Mouse (Mus musculus) ES-E14 (cell line): Measurements from ENCODE around the gene Ociad2. TPM values are rescaled to one million over a fixed set of nuclear protein-coding genes. Genes with fewer than 3 reads are reported as not detected.

ENCODE experiments used
- DNase-seq: peaks from one replicate; pipeline ENCODE4 v3.0.0-alpha.2; 2013; ENCODE audit warnings: low read depth, low spot score
- H3K27ac ChIP-seq: 2 replicates; pipeline ENCODE4 v1.5.1; 2012; ENCODE audit warnings: low read depth, mild to moderate bottlenecking, low read length, moderate library complexity, mixed read lengths; ENCODE audit not compliant: poor library complexity, insufficient read depth, severe bottlenecking
- H3K36me3 ChIP-seq: 2 replicates; pipeline ENCODE4 v1.6.1; 2012; ENCODE audit warnings: mild to moderate bottlenecking, low read length, moderate library complexity, mixed read lengths; ENCODE audit not compliant: control insufficient read depth, poor library complexity, insufficient read depth, severe bottlenecking
- H3K4me1 ChIP-seq, 2 experiments: fragments of 150-350 bp in 1 of 2; sonication (generic) in 1 of 2; 2 replicates each; pipeline ENCODE4 v1.6.1; 2012; ENCODE audit warnings: low read length in 2 of 2, mild to moderate bottlenecking in 1 of 2, mixed read lengths in 1 of 2; ENCODE audit not compliant: control insufficient read depth in 2 of 2, insufficient read depth in 2 of 2, poor library complexity in 1 of 2
- H3K4me3 ChIP-seq, 2 experiments: fragments of 150-350 bp in 1 of 2; sonication (generic) in 1 of 2; 2 replicates each; pipeline ENCODE4 v1.5.1; 2012; ENCODE audit warnings: low read length in 2 of 2, low read depth in 1 of 2, mild to moderate bottlenecking in 1 of 2, mixed read lengths in 1 of 2; ENCODE audit not compliant: insufficient read depth in 1 of 2, poor library complexity in 1 of 2, severe bottlenecking in 1 of 2
- H3K9ac ChIP-seq: 2 replicates; pipeline ENCODE4 v1.6.1; 2012; ENCODE audit warnings: low read depth, mild to moderate bottlenecking, low read length, mixed read lengths; ENCODE audit not compliant: poor library complexity, insufficient read depth, severe bottlenecking
- H3K9me3 ChIP-seq: fragments of 150-350 bp; sonication (generic); 2 replicates; pipeline ENCODE4 v1.6.1; 2012; ENCODE audit warnings: low read depth, mild to moderate bottlenecking, low read length; ENCODE audit not compliant: control insufficient read depth, insufficient read depth
- CHD2 ChIP-seq: IDR thresholded peaks from 2 replicates; pipeline ENCODE4 v1.6.1; 2014; ENCODE audit warnings: mild to moderate bottlenecking, low read depth, low read length, inconsistent platforms
- HCFC1 ChIP-seq: IDR thresholded peaks from 2 replicates; pipeline ENCODE4 v1.6.1; 2012; ENCODE audit warnings: low read length, inconsistent platforms, borderline replicate concordance; ENCODE audit not compliant: insufficient read depth
- MAFK ChIP-seq: IDR thresholded peaks from 2 replicates; pipeline ENCODE4 v1.6.1; 2014; ENCODE audit warnings: mild to moderate bottlenecking, low read depth, low read length, inconsistent platforms; ENCODE audit not compliant: insufficient read depth
- ZC3H11A ChIP-seq: IDR thresholded peaks from 2 replicates; pipeline ENCODE4 v1.6.1; 2012; ENCODE audit warnings: low read depth, mild to moderate bottlenecking, inconsistent platforms, low read length, borderline replicate concordance
- ZNF384 ChIP-seq: IDR thresholded peaks from 2 replicates; pipeline ENCODE4 v1.6.1; 2012; ENCODE audit warnings: low read depth, low read length, inconsistent platforms
- in situ Hi-C, 2 experiments: fragments of 600-800 bp; cut with MboI; formaldehyde crosslinking; loops; one replicate each; pipeline ENCODE4 v1.15.1; 2025; ENCODE audit warnings: low sequenced_read_pairs in 2 of 2, inconsistent platforms in 1 of 2; ENCODE audit not compliant: unreplicated experiment in 2 of 2
- total RNA-seq: library from RNA; depleted of rRNA; stranded (reverse); fragments of 300-350 nt; gene quantifications from 2 replicates; pipeline ENCODE4 v1.2.3, GENCODE M21; 2012

Gene Ociad2
- total RNA-seq, 1 experiment, result 5.2 TPM

DNA sequence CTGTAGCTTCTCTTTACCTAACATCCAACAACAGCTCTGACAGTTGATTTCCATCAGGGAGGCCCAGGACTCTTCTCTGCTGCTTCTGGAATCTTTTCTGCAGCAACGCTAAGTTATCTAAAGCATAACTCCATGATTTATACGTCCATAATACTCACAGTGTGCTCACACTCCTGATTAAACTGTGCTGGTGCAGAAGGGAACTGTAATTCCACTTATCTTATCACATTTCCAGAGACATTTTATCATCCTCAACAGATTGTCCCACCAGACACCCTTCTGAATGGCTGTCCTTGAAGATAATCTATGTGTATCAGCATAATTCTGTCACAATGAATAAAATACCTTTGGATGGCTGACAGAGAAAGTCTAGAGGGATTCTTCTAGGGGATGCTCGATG, 13.2 kb upstream of the Ociad2 start:
- TF ChIP-seq CHD2 (no peak), HCFC1 (no peak), MAFK (no peak), ZC3H11A (no peak), ZNF384 (no peak)
- Histone ChIP-seq H3K27ac (no peak overlapping the region), H3K4me1 (no peaks in the 10 kb centered on the region), H3K9ac (no peak overlapping the region), H3K4me3 (no peak overlapping the region), H3K36me3 (no peaks in the 10 kb centered on the region), H3K9me3 (no peaks in the 10 kb centered on the region)
- in situ Hi-C loops, result no loop called here
- no peak for DNase-seq

DNA sequence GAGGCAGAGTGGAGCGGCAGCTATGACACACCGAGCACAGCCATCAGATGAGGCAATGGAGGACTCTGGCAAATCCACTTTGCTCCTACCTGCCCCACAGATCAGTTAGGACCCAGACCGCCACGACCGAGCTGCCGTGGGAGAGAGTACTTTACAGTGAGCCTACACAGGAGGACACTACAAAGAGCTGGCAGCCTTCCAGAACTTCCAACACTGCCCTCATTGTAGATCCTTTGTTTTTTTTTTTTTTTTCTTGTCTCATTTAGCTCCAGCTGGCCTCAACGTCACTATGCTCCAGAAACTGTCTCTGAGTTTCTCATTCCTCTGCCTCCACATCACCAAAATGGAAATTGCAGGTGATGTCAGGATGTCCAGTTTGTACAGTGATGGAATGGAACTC, 12.7 kb upstream of the Ociad2 start:
- peaks cover 0 to 2% of the 10 kb centered on the region in 2 experiments; a peak in 1 of 4 replicates for H3K4me1 ChIP-seq
- H3K9me3 ChIP-seq, result no peaks in the 10 kb centered on the region
- no peak overlapping the region for H3K4me3 ChIP-seq
- H3K36me3 ChIP-seq, result no peaks in the 10 kb centered on the region
- TF ChIP-seq ZC3H11A (no peak), HCFC1 (no peak), CHD2 (no peak), ZNF384 (no peak), MAFK (no peak)
- no peak for DNase-seq
- in situ Hi-C loops, result no loop called here
- no peak overlapping the region for H3K9ac ChIP-seq
- H3K27ac ChIP-seq, result no peak overlapping the region

DNA sequence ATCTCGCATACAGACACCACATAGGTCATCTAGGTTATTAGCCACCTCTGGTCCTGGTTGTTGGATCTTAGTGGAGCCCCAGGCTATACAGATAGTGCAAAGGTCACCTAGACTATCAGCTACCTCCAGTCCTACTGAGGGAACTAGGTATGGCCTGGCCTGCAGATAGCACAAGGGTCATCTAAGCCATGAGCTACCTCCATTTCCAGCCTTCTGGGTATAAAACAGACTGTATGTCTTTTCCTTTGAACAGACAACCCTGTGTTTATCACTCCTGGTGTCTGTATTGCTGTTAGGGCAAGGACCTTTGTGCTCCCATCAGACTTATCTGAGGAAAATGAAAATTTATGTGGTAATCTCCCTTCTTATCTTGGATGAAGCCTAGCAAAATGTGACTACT, 11.0 kb upstream of the Ociad2 start:
- in situ Hi-C loops, result no loop called here
- no peaks in the 10 kb centered on the region for H3K9me3 ChIP-seq
- TF ChIP-seq HCFC1 (no peak), MAFK (no peak), ZNF384 (no peak), ZC3H11A (no peak), CHD2 (no peak)
- no peaks in the 10 kb centered on the region for H3K36me3 ChIP-seq
- peaks cover 0 to 2% of the 10 kb centered on the region in 2 experiments; a peak in 1 of 4 replicates for H3K4me1 ChIP-seq
- H3K4me3 ChIP-seq, result no peak overlapping the region
- H3K27ac ChIP-seq, result no peak overlapping the region
- H3K9ac ChIP-seq, result no peak overlapping the region
- DNase-seq, result no peak

DNA sequence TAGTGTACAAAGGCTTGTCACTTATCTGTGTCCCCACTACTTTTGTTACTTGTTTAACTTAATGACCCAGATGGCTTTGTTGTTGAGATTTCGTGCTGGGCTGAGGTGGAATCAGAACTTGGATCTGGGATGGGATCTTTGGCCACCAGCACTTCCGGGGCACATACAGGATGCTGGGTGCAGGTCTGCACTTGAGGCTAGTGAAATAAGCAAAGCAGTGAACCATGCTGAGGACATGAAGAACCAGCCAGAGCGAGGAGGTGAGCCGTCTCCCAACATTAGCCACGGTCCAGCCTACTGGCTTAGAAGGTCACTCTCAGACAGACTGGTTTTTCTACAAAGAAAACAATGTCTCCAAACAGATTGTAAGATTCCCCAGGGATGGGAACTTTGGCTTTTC, 8.7 kb upstream of the Ociad2 start:
- H3K27ac ChIP-seq, result no peak overlapping the region
- no peaks in the 10 kb centered on the region for H3K36me3 ChIP-seq
- H3K4me1 ChIP-seq, result peaks cover 0 to 2% of the 10 kb centered on the region in 2 experiments; a peak in 1 of 4 replicates
- no peak for TF ChIP-seq ZC3H11A
- no peak for TF ChIP-seq HCFC1
- TF ChIP-seq ZNF384, result no peak
- no peak for TF ChIP-seq MAFK
- no peak for TF ChIP-seq CHD2
- H3K9ac ChIP-seq, result no peak overlapping the region
- H3K9me3 ChIP-seq, result no peaks in the 10 kb centered on the region
- H3K4me3 ChIP-seq, result no peak overlapping the region
- in situ Hi-C loops, result no loop called here
- DNase-seq, result no peak

DNA sequence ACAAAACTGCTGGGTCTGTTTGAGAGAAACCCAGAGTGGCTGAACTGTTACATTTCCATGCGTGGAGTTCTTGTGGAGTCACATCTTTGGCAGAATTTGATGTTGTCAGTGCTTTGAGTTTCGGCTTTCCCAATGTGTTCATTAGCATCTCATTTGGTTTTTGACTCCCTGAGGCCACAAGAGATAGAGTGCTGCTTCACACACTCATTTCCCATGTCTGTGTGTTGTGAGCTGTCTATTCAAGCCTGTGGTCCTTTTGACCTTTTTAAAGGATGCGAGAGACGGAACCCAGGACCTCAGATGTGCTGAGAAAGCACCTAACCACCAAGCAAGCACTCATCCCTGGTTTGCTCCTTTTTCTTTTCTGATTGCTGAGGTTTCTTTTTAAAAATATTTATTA, 4.4 kb upstream of the Ociad2 start:
- TF ChIP-seq CHD2, result no peak
- DNase-seq, result no peak
- in situ Hi-C loops, result no loop called here
- Histone ChIP-seq H3K4me3 (no peak overlapping the region), H3K27ac (no peak overlapping the region), H3K4me1 (peaks cover 0 to 2% of the 10 kb centered on the region in 2 experiments; a peak in 1 of 4 replicates), H3K36me3 (no peaks in the 10 kb centered on the region), H3K9ac (no peak overlapping the region), H3K9me3 (no peaks in the 10 kb centered on the region)
